Comparison of ENCODE assay signal across 27 mouse cellular contexts in the genomic region with DNA sequence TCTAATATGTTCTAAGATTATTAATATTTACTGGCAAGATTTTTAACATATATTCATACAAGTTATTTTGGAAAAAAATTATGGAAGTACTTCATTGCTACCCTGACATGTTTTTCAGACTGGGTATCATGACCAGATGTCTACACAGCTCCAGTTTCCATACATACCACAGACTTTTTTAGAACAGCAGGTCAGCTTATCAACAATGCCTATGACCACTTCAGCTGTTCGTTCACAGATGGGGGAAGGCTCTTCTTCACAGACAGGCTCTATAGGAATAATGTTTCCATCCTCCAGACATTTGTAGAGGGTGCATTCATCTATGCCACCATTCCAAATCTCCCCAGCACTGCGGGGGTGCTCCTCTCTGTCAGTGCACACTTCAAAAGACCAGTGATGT. TPM values are rescaled to one million over a fixed set of nuclear protein-coding genes. Genes with fewer than 3 reads are reported as not detected.
"Had no signal": no experiment of that assay in that cellular context is flagged by ENCODE, and none has a peak within 500 bp of the region (broad histone marks: within the 10 kb centered on the region; RNA-seq: fewer than 3 reads in every experiment).

No protein-coding gene starts in this region.

- H3K9ac ChIP-seq: hindbrain, embryonic 12.5 days; hindbrain, embryonic 14.5 days; intestine, embryonic 15.5 days; limb, embryonic 13.5 days; liver, embryonic 12.5 days; liver, embryonic 14.5 days had no signal

- H3K4me3 ChIP-seq: gastrocnemius, adult 2 months; heart, embryonic 10.5 days; hindbrain, embryonic 10.5 days; hindbrain, embryonic 12.5 days; intestine, embryonic 15.5 days; layer of hippocampus, adult 2 months; left cerebral cortex, adult 2 months; limb, embryonic 13.5 days; liver, embryonic 12.5 days had no signal

- H3K27ac ChIP-seq: gastrocnemius, adult 2 months; heart, embryonic 10.5 days; hindbrain, embryonic 10.5 days; hindbrain, embryonic 12.5 days; hindbrain, embryonic 14.5 days; intestine, embryonic 15.5 days; layer of hippocampus, adult 2 months; left cerebral cortex, adult 2 months; limb, embryonic 13.5 days; liver, embryonic 12.5 days; liver, embryonic 14.5 days had no signal

- H3K9me3 ChIP-seq: heart, embryonic 10.5 days; hindbrain, embryonic 10.5 days; hindbrain, embryonic 12.5 days; intestine, embryonic 15.5 days; limb, embryonic 13.5 days had no signal

- H3K36me3 ChIP-seq: heart, embryonic 10.5 days; hindbrain, embryonic 10.5 days; hindbrain, embryonic 12.5 days; intestine, embryonic 15.5 days; limb, embryonic 13.5 days; liver, embryonic 12.5 days had no signal

- H3K4me1 ChIP-seq: heart, embryonic 10.5 days; hindbrain, embryonic 10.5 days; hindbrain, embryonic 12.5 days; intestine, embryonic 15.5 days; limb, embryonic 13.5 days; liver, embryonic 12.5 days had no signal

- H3K4me2 ChIP-seq: hindbrain, embryonic 12.5 days; hindbrain, embryonic 14.5 days; intestine, embryonic 15.5 days; limb, embryonic 13.5 days; liver, embryonic 12.5 days had no signal

- DNase-seq: gastrocnemius, adult 2 months; gastrocnemius, postnatal 10 days; gastrocnemius, postnatal 25 days; heart, adult 18-20 months; heart, postnatal 14 days; heart, postnatal 4 days; kidney, adult 18-20 months; kidney, adult 8-10 months; kidney, postnatal 10 days; kidney, postnatal 25 days; kidney, postnatal 4 days; layer of hippocampus, postnatal 36 days had no signal

- ATAC-seq: hindbrain, embryonic 16.5 days; inflammation-experienced regulatory T-cells, adult 6 months; intestine, embryonic 15.5 days; liver, embryonic 12.5 days had no signal

- H3K27me3 ChIP-seq: hindbrain, embryonic 12.5 days; intestine, embryonic 15.5 days; limb, embryonic 13.5 days; liver, embryonic 12.5 days had no signal

RNA-seq across cellular contexts. Expression of gene Ptprq, which starts 59.7 kb away (rescaled TPM):
- total RNA-seq: granulocyte monocyte progenitor cell, adult 5-6 weeks had no signal
- polyA plus RNA-seq: inflammation-experienced regulatory T-cells, adult 6 months; intestine, postnatal 0 days; liver, adult 2 months had no signal
